Mouse (Mus musculus) liver (tissue): ENCODE measurements at regions not wholly inside any gene's neighbourhood (a gene's known extent, or its start where the extent isn't known, plus 50 kb on each side); places are given as distances from the start of the nearest gene placed in this dataset.

Experiments
- DNase-seq: peaks from one replicate; pipeline ENCODE4 v3.0.0-alpha.2; 2020; ENCODE audit warnings: mixed read lengths

DNA sequence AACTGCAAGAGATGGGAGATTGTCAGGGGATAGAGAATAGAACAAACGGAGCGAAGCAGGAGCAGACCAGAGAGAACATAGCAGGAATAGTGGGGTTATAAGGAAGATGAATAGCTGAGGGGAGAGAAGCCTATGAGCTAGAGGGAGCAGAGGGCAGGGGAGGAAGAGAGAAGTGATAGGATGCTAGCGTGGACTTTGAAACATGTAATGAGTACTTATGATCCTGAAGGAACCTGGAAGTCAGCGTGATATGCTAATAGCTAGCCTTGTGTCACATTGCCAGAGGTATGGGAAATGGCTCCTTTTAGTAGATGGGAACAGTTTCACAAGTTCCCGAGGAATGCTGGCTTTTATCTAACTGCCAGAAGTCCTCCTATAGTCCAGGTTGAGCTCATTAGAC lies 51.8 kb downstream of the Calml3 start:
- no peak for DNase-seq

DNA sequence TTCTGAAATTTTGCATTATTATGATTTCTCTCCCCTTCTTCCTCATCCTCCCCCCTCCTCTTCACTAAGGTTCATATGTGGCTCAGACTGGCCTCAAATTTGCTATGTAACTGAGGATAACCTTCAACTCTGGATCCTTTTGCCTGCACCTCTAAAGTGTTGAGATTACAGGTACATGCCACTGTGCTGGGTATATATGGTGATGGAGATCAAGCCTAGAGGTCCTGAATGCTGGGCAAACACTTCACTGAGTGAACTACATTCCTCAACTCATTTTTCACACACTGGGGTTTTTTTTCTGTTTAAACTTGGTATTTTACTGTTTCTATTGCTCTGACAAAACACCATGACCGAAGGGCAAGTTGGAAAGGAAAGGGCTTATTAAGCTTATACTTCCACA lies 52.9 kb downstream of the Calml3 start:
- no peak for DNase-seq

- no peak for DNase-seq
Observed at GRCm38 (mm10) chr13:3750756-3751155, 53.4 kb downstream of the Calml3 start.

- no peak for DNase-seq
Observed at GRCm38 (mm10) chr13:3749646-3750045, 54.5 kb downstream of the Calml3 start.

- DNase-seq: no peak
Observed at GRCm38 (mm10) chr13:3748859-3749258, 55.3 kb downstream of the Calml3 start.

- no peak for DNase-seq
Observed at GRCm38 (mm10) chr13:3746524-3746923, 57.6 kb downstream of the Calml3 start.

DNA sequence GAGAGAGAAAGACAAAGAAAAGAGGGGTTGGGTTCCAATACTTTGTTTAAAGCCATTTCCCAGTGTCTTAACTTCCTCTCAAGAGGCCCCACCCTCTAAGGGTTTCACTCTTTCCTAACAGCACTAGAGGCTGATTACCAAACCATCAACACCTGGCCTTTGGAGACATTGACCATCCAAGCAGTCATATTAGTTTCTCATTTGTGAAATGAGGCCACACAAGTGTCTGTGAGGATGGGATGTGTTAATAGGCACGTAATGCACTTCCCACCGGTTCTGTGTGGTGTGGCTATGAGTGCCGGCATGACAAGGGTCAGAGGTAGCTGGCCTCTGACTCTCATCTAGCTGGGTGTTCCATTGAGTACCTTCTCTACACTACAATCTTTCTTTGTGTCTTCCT lies 59.2 kb downstream of the Calml3 start:
- no peak for DNase-seq

DNA sequence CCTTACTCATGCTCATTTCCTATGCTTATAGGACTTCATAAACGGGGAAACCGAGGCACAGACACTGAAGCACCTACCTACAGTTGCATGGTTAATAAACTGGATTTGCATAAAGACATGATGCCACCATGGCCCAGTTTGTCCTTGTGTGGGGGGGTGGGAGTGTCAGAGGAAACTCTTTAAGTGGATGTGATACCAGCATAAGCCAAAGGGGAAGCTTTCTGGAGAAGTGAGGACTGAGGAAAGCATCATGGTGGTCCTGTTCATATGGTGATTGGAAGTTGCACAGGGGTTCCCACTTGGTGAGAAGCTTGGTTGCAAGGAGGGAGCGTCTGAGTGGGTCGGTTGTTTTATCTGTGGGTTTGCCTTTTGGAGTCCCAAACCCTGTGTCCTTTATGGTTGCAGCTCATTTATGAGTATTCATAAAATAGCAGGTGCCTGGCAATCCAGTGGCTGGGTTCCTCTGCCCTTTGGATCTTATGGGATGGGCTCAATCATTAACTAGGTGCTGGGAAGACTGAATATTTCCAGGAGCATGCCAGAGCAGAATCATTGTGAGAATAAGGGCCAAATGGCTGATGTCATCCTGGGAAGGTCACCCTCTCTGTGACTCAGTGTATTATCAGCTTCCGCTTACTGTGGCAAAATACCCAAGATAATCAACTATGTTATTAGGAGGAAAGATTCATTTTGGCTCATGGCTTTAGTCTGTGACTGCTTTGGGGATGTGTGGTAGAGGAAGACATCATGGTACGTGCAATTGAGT lies 60.2 kb downstream of the Calml3 start:
- DNase-seq: no peak

DNA sequence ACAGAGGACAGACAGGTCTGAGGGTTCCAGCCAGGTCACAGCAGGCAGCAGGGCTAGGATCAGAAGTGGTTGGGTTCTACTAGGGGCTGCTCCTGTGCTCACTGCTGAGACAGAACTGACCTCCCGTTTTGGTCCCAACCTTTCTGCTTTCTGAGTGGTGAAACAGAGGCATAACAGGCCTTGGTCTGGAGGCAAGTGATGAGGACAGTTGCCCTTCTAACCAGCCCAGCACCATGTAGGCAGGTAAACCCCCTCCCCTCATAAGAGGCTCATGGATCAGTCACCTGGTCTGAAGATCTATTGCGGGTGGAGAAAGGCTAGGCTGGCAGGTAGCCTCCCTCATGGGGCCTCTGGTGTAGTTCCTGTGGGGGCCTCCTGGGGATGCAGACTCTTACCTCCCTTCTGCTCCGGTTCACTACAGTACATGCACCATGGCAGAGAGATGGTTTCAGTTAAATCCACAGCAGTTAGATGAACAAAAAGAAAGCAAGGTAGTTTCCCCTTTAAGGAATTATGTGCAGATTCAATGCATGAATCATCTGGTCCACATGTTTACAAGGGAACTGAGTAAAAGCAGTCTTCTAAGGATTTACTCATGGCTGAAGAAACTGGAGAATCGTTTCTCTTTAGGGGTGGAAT lies 61.2 kb downstream of the Calml3 start:
- DNase-seq: no peak

- peak; percentile 53 for DNase-seq
Observed at GRCm38 (mm10) chr13:3742094-3742730, 61.9 kb downstream of the Calml3 start.

DNA sequence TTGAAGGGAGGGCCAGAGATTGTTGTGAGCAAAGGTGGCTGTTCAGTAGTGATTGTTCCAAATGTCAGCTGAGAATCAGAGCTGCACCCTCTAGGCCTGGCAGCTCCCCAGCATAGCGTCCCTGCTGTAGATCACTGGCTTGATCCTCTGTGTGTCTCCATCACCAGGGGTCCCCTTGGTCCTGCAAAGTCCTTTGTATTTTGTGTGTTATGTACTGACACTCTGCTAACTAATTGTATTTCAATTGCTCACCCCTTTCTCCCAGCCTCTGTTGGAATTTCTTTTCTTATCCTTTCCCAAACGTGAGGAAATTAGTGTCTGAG lies 73.5 kb downstream of the Calml3 start:
- no peak for DNase-seq

GRCm38 (mm10) chr13:3729926-3730698 lies 74.0 kb downstream of the Calml3 start:
- DNase-seq: no peak

DNA sequence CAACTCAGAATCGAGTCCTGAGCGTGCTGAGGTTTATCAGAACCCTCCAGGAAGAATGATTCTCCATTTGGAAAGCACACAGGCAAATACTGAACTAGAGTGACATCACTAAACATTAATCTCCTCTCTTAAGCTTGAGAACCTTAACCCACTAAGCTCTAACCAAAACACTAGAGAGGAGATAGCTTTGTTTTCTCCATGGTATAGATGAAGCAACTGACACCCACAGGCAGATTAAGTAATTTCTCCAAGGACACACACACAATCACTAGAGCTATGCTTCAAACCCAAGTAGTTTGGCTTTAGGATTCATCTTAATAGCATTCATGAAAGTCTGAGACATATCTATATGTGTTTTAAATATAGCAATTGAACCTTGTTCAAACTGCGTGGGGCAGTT lies 75.2 kb downstream of the Calml3 start:
- no peak for DNase-seq

DNA sequence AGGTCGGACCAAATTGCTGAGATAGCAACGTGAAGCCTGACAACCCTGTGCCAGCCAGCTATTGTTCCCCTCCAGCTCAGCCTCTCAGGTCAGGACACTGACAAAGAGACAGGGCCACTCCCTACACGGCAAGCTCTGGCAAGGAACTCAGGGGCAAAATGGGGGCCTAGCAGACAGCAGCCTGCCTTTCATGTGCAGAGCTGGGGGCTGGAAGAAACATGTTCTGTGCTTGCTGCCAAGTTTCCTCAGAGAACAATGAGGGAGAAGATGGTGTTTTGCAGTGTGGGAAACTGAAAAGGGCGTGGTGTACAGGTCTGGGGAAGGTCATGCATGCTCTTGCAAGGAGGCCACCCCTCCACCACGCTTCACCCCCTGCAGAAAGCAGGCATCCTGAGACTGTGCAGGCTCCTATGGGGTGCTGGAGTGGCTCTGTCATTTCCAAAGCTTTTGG lies 77.8 kb downstream of the Calml3 start:
- no peak for DNase-seq

DNA sequence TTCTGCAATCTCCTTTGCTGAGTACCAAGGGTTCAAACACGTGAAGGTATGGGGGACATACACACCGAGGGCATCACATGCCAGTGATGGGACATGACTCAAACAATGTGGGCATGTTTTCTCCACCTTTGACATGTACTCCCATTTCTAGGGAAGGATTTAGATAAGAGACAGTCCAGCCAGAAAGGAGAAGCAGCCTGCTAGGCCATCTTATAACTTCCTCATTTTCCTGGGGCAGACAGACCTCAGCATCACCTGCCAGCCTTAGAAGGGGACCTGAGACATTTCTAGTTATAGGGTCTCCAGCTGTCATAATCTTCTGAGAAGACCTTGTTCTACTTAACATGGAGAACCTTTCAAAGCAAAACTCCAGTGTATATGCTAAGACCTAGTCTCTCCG lies 78.3 kb downstream of the Calml3 start:
- DNase-seq: no peak

DNA sequence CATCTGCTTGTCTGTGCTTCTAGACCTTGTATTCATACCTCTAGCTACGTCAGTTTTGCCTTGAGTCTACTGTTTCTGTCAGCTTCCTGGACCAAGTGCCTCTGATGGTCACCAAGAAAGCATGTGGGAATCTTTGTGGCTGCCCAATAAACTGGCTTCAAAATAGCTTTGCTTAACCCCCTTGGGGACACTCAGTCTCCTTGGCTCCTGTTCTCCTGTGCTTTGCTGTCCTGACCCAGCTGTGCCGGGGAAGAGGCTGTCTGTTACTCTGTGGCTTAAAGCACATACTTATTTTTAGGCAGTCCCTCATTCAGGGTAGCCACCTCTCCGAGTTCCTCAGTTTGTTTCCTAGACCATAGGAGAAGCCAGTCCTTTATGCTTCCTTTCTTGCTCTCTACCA lies 79.8 kb downstream of the Calml3 start:
- no peak for DNase-seq

DNA sequence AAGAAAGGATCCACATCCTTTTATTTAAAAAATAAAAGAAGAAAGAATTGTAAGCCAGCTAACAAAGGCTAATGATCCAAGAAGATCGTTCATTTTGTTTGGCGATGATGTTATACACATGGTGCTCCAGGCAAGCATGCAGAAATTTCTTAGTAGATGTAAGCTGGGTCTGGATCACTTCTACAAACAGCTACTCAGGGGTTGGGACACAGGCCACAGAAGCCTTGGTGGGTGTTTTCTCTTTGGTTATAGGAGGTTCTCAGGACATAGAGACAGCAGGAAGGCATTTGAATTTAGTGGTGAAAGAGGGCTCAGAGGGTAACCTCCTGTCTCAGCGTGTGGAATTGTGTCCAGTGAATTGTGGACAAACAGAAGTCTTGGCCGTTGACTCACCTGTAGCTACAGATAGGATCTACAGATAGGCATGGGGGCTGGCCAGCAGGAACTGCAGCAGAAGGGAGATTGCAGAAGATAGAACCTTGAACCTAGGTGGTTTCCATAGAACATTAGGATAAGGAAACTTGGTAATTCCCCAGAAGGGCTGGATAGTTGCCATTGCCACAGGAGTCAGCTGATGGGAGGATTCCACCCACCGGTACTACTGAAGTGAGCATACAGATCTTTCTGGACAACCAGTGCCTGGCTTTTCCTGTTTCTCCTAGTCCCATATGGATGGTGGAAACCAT lies 80.5 kb downstream of the Calml3 start:
- no peak for DNase-seq

- DNase-seq: no peak
Observed at GRCm38 (mm10) chr13:3715019-3715418, 81.2 kb downstream of the Asb13 start.

DNA sequence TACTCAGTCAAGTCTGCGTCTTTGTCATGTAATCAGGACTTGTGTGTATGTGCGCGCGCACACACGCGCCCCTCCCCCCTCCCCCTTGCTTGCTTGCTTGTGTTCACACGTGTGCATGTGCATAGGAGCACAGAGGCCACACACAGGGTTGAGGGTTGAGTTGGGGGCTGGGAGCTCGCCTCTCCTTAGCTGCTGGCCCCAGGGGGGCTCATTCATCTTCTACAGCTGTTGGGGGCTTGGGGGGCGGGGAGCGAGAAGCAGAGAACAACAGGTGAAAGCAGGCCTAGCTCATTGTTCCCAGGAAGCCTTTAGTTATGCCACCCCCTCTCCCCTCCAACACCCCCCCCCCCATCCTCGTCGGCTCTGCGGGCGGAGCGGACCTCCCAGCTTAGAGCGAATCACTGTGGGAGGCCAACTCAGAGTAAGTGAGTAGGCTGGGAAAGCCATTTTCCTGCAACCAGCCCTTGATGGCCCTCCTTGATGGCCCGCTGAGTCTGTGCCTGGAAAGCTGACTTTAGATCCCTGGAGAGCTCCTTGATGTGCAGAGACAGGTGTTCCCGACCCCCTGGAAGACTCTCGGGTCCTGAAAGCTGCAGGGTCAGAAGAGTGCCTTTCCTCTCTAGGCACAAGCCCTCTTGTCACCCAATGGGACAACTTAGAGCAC lies 78.8 kb downstream of the Asb13 start:
- peak; percentile 8 for DNase-seq

GRCm38 (mm10) chr13:3712088-3712487 lies 78.3 kb downstream of the Asb13 start:
- no peak for DNase-seq

DNA sequence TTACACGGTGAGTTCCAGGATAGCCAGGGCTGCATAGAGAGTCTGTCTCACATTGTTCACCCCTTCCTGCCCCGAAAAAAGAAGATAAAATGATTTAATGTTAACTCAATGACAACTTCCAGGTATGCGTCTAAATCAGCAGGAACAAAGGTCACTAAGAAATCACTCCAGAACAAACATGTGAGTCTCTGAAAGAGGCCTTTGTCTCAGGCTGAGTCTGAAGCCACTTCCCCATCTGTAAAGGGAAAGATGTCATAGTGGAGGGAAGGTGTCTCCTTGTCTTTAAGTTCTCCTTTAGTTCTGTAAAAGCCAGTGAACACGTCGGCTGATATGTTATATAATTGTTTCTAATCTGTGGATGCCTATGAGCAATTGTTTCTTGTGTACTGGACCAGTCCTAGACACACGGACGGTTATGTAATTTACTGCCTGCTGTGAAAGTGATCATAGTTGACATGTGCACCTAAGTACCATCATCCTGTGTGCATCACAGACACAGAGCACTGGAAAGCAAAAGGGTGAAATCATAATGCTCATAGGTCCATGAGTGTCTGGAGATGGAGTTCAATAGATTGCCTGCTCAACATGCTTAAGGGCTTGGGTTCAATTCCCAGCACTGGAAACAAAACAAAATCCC lies 76.3 kb downstream of the Asb13 start:
- no peak for DNase-seq
